Mouse (Mus musculus): ENCODE results near the gene Smim13.

DNA sequence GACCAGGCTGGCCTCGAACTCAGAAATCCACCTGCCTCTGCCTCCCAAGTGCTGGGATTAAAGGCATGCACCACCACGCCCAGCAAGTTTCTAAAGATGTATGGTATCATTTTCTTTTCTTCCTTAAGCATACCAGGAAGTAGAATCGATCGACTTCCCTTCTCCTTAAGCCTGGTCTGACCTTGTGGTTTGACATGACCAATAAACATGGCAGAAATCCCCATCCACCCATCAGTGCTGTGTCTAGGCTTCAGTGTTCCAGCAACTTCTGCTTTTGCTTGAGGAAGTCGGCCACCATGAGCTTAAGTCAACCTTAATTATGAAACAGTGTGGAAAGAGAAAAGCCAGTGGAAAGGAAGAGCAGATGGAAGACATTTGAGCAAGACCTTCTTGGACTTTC, 19.4 kb upstream of the Smim13 start:
- TF ChIP-seq CTCF (IDR thresholded peaks at IDR 0.05; ENCODE audit: control insufficient read depth, insufficient read depth, insufficient read length) = no peak
- no peak for TF ChIP-seq MAX (IDR thresholded peaks at IDR 0.05)
- TF ChIP-seq MYOG (IDR thresholded peaks at IDR 0.05; ENCODE audit: control insufficient read depth, extremely low read depth, insufficient read length) = no peak
- TF ChIP-seq USF1 (IDR thresholded peaks at IDR 0.05; ENCODE audit: low read depth) = no peak
- TF ChIP-seq CEBPB (IDR thresholded peaks at IDR 0.05; ENCODE audit: low read depth) = no peak
- TF ChIP-seq MYOD1 (IDR thresholded peaks at IDR 0.05; ENCODE audit: control insufficient read depth, insufficient read length, low read depth) = no peak
- TF ChIP-seq FOSL1 (IDR thresholded peaks at IDR 0.05; ENCODE audit: insufficient read depth, low read length, poor library complexity, severe bottlenecking) = no peak

All from C2C12 (cell line).